In genomic region chr11:98201791-98202640, GRCm38 (mm10) we compare ENCODE assay signal across 8 mouse cellular contexts. TPM values are rescaled to one million over a fixed set of nuclear protein-coding genes. Genes with fewer than 3 reads are reported as not detected.
DNase-seq lines count a peak whose midpoint lies in the region; ATAC-seq lines count a peak whose summit lies in the region.

No protein-coding gene starts in this region.

- peak overlapping the region; percentile 87 for H3K4me2 ChIP-seq in hindbrain, embryonic 14.5 days (replicated peaks)
- peak overlapping the region; percentile 49 for H3K4me2 ChIP-seq in limb, embryonic 11.5 days (ENCODE audit: low read depth, severe bottlenecking)
- H3K4me2 ChIP-seq in midbrain, embryonic 12.5 days (replicated peaks): peak overlapping the region; percentile 66
- peak overlapping the region; percentile 64 for H3K4me2 ChIP-seq in stomach, embryonic 15.5 days

- peak overlapping the region; percentile 72 for H3K4me3 ChIP-seq in hindbrain, embryonic 14.5 days (replicated peaks; ENCODE audit: low read length)
- peak overlapping the region; percentile 90 for H3K4me3 ChIP-seq in limb, embryonic 11.5 days (ENCODE audit: low read depth, low read length)
- H3K4me3 ChIP-seq in midbrain, embryonic 12.5 days: peak overlapping the region; percentile 91
- H3K4me3 ChIP-seq in stomach, embryonic 15.5 days (replicated peaks): peak overlapping the region; percentile 97

- H3K9me3 ChIP-seq in hindbrain, embryonic 14.5 days (ENCODE audit: control insufficient read depth, low read length): no peaks in the 10 kb centered on the region
- H3K9me3 ChIP-seq in limb, embryonic 11.5 days (ENCODE audit: control insufficient read depth, low read length): no peaks in the 10 kb centered on the region
- no peaks in the 10 kb centered on the region for H3K9me3 ChIP-seq in midbrain, embryonic 12.5 days
- H3K9me3 ChIP-seq in stomach, embryonic 15.5 days: no peaks in the 10 kb centered on the region

- peak overlapping the region; percentile 74 for H3K9ac ChIP-seq in hindbrain, embryonic 14.5 days
- H3K9ac ChIP-seq in limb, embryonic 11.5 days (ENCODE audit: low read length): peak overlapping the region; percentile 71
- H3K9ac ChIP-seq in midbrain, embryonic 12.5 days (replicated peaks): peak overlapping the region; percentile 74
- peak overlapping the region; percentile 23; the same call in 1 of the 2 replicates for H3K9ac ChIP-seq in stomach, embryonic 15.5 days

- H3K36me3 ChIP-seq in hindbrain, embryonic 14.5 days (replicated peaks; ENCODE audit: control insufficient read depth, insufficient read depth): no peaks in the 10 kb centered on the region
- H3K36me3 ChIP-seq in limb, embryonic 11.5 days (ENCODE audit: control insufficient read depth, insufficient read depth, low read length): no peaks in the 10 kb centered on the region; the same call in 1 of the 2 replicates
- H3K36me3 ChIP-seq in midbrain, embryonic 12.5 days: no peaks in the 10 kb centered on the region
- no peaks in the 10 kb centered on the region for H3K36me3 ChIP-seq in stomach, embryonic 15.5 days

- 2% methylated on average over 27 of the region's 27 CpGs for WGBS in hindbrain, embryonic 14.5 days
- 5% methylated on average over 27 of the region's 27 CpGs for WGBS in limb, embryonic 11.5 days
- 3% methylated on average over 27 of the region's 27 CpGs for WGBS in midbrain, embryonic 12.5 days
- WGBS in stomach, embryonic 15.5 days: 2% methylated on average over 27 of the region's 27 CpGs

- peak; percentile 40 for DNase-seq in adrenal gland, adult 2 months
- no peak for DNase-seq in adrenal gland, postnatal 4 days (ENCODE audit: low spot score in 2 of 2)
- peak; percentile 50 for DNase-seq in adrenal gland, postnatal 14 days
- peak; percentile 15 for DNase-seq in fibroblast of lung, adult 2 months (ENCODE audit: low read depth)
- peak; percentile 44 for DNase-seq in hindbrain, embryonic 14.5 days (ENCODE audit: low spot score)
- peak; percentile 51 for DNase-seq in limb, embryonic 11.5 days (ENCODE audit: low spot score)

- no peak for ATAC-seq in hindbrain, embryonic 14.5 days (ENCODE audit: low FRiP score)
- ATAC-seq in limb, embryonic 11.5 days (ENCODE audit: insufficient number of reproducible peaks, low FRiP score, low TSS enrichment, low read depth): 0 out of 2 replicates have a peak, but pooled peaks have one; percentile 13
- peak; percentile 8; the same call in 1 of the 2 replicates for ATAC-seq in midbrain, embryonic 12.5 days (ENCODE audit: low FRiP score, low read depth)
- no peak for ATAC-seq in stomach, embryonic 15.5 days (ENCODE audit: insufficient read depth, low FRiP score, low read depth)

- peaks cover 17% of the 10 kb centered on the region for H3K4me1 ChIP-seq in hindbrain, embryonic 14.5 days (replicated peaks; ENCODE audit: control insufficient read depth, insufficient read depth, low read length)
- 0 out of 2 replicates have a peak, but pooled peaks cover 1% of the 10 kb centered on the region for H3K4me1 ChIP-seq in limb, embryonic 11.5 days (ENCODE audit: control insufficient read depth, insufficient read depth, low read length)
- H3K4me1 ChIP-seq in midbrain, embryonic 12.5 days: peaks cover 20% of the 10 kb centered on the region
- peaks cover 2% of the 10 kb centered on the region; the same call in 1 of the 2 replicates for H3K4me1 ChIP-seq in stomach, embryonic 15.5 days

- no peaks in the 10 kb centered on the region for H3K27me3 ChIP-seq in hindbrain, embryonic 14.5 days (ENCODE audit: control insufficient read depth, insufficient read depth, low read length)
- no peaks in the 10 kb centered on the region for H3K27me3 ChIP-seq in limb, embryonic 11.5 days (ENCODE audit: control insufficient read depth, insufficient read depth, low read length)
- H3K27me3 ChIP-seq in midbrain, embryonic 12.5 days: 0 out of 2 replicates have a peak, but pooled peaks cover 6% of the 10 kb centered on the region
- H3K27me3 ChIP-seq in stomach, embryonic 15.5 days (replicated peaks): no peaks in the 10 kb centered on the region

- H3K27ac ChIP-seq in hindbrain, embryonic 14.5 days: peak overlapping the region; percentile 75
- H3K27ac ChIP-seq in limb, embryonic 11.5 days (replicated peaks; ENCODE audit: low read depth, low read length): peak overlapping the region; percentile 68
- peak overlapping the region; percentile 100 for H3K27ac ChIP-seq in midbrain, embryonic 12.5 days (replicated peaks)
- peak overlapping the region; percentile 100 for H3K27ac ChIP-seq in stomach, embryonic 15.5 days

RNA-seq across cellular contexts. Expression of gene Cdk12, which starts 0.8 kb away (rescaled TPM):
- 10 to 100 TPM; 33.0 to 52.8 TPM for total RNA-seq in adrenal gland, adult 2 months (2021)
- 7.4 and 8.3 TPM in 2 replicates for polyA plus RNA-seq in adrenal gland, adult 2 months (2012; rRNA removed)
- 10 to 100 TPM; 50.8 to 53.8 TPM for total RNA-seq in adrenal gland, postnatal 4 days (2021)
- 46.2 and 46.6 TPM in 2 replicates for total RNA-seq in adrenal gland, postnatal 14 days (2021)
- 7.9 and 10.3 TPM in 2 replicates for polyA plus RNA-seq in hindbrain, embryonic 14.5 days (2014; fragmentation: Nextera tagmentation; extraction: Ambion mirVana)
- polyA plus RNA-seq in limb, embryonic 11.5 days (2014; fragmentation: Nextera tagmentation; extraction: Ambion mirVana): 14.6 and 17.4 TPM in 2 replicates
- 14.1 and 16.7 TPM in 2 replicates for polyA plus RNA-seq in midbrain, embryonic 12.5 days (2016; fragmentation: Nextera tagmentation; extraction: Ambion mirVana)
- polyA plus RNA-seq in stomach, embryonic 15.5 days (2015; fragmentation: Nextera tagmentation; extraction: Ambion mirVana): 9.4 and 9.7 TPM in 2 replicates

RNA-seq across cellular contexts. Expression of gene Med1, which starts 8.9 kb away (rescaled TPM):
- 10 to 100 TPM; 51.9 to 70.1 TPM for total RNA-seq in adrenal gland, adult 2 months (2021)
- polyA plus RNA-seq in adrenal gland, adult 2 months (2012; rRNA removed): 9.3 and 17.5 TPM in 2 replicates
- total RNA-seq in adrenal gland, postnatal 4 days (2021): 10 to 100 TPM; 60.9 to 62.4 TPM
- total RNA-seq in adrenal gland, postnatal 14 days (2021): 52.3 and 58.3 TPM in 2 replicates
- polyA plus RNA-seq in hindbrain, embryonic 14.5 days (2014; fragmentation: Nextera tagmentation; extraction: Ambion mirVana): 53.2 and 54.7 TPM in 2 replicates
- polyA plus RNA-seq in limb, embryonic 11.5 days (2014; fragmentation: Nextera tagmentation; extraction: Ambion mirVana): 75.2 and 87.8 TPM in 2 replicates
- 80.9 and 84.7 TPM in 2 replicates for polyA plus RNA-seq in midbrain, embryonic 12.5 days (2016; fragmentation: Nextera tagmentation; extraction: Ambion mirVana)
- 54.5 and 57.4 TPM in 2 replicates for polyA plus RNA-seq in stomach, embryonic 15.5 days (2015; fragmentation: Nextera tagmentation; extraction: Ambion mirVana)

RNA-seq across cellular contexts. Expression of gene Fbxl20, which starts 51.8 kb away (rescaled TPM):
- total RNA-seq in adrenal gland, adult 2 months (2021): 10 to 100 TPM; 22.4 to 29.3 TPM
- polyA plus RNA-seq in adrenal gland, adult 2 months (2012; rRNA removed): 34.6 and 36.2 TPM in 2 replicates
- total RNA-seq in adrenal gland, postnatal 4 days (2021): 10 to 100 TPM; 45.0 to 45.6 TPM
- 26.2 and 28.2 TPM in 2 replicates for total RNA-seq in adrenal gland, postnatal 14 days (2021)
- polyA plus RNA-seq in hindbrain, embryonic 14.5 days (2014; fragmentation: Nextera tagmentation; extraction: Ambion mirVana): 18.6 and 19.1 TPM in 2 replicates
- 17.6 and 20.6 TPM in 2 replicates for polyA plus RNA-seq in limb, embryonic 11.5 days (2014; fragmentation: Nextera tagmentation; extraction: Ambion mirVana)
- 35.2 and 36.4 TPM in 2 replicates for polyA plus RNA-seq in midbrain, embryonic 12.5 days (2016; fragmentation: Nextera tagmentation; extraction: Ambion mirVana)
- polyA plus RNA-seq in stomach, embryonic 15.5 days (2015; fragmentation: Nextera tagmentation; extraction: Ambion mirVana): 15.9 and 17.3 TPM in 2 replicates

Comparison
In these comparisons a context has a peak if more than half of its experiments do, and no peak if none do; other contexts are left out.
1. DNase-seq: peak in adrenal gland, adult 2 months (single experiment), adrenal gland, postnatal 14 days (single experiment), fibroblast of lung, adult 2 months (single experiment), hindbrain, embryonic 14.5 days (single experiment) and limb, embryonic 11.5 days (single experiment); none in adrenal gland, postnatal 4 days (0 of 2).
2. ATAC-seq: peak in limb, embryonic 11.5 days (single experiment) and midbrain, embryonic 12.5 days (single experiment); none in hindbrain, embryonic 14.5 days (single experiment) and stomach, embryonic 15.5 days (single experiment).
3. H3K9ac ChIP-seq: peak in every context shown above with its lines; median percentile 74 in hindbrain, embryonic 14.5 days; 74 in midbrain, embryonic 12.5 days; 71 in limb, embryonic 11.5 days; 23 in stomach, embryonic 15.5 days.
4. Peak in every context shown above with its lines, with median percentiles within 50 percentile points of each other: H3K27ac ChIP-seq, H3K4me2 ChIP-seq and H3K4me3 ChIP-seq.